Comparison of ENCODE assay signal across 8 mouse cellular contexts in the genomic region with DNA sequence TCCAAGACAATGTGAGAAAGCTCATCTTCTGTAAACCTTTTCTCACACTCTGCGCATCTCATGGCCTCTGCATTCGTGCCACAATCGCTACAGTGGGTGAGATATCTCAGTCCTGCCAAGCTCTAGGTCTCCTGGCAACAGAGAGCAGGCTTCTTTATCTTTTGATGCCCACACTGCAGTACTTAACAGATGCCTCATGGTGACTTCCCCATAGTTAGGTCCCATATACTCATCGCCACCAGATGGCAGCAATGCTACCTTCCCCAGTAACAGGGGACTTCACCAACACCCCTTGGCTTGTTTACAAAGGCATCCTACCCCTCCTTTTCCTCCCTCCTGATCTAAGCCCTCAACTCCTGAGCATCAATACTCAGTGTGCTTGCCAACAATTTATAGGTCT.
DNase-seq lines count a peak whose midpoint lies in the region; ATAC-seq and TF ChIP-seq lines count a peak whose summit lies in the region.

No protein-coding gene starts in this region.

- no peak overlapping the region for H3K27ac ChIP-seq in forebrain, embryonic 14.5 days (ENCODE audit: low read depth, low read length)
- no peak overlapping the region for H3K27ac ChIP-seq in hindbrain, postnatal 0 days

- H3K36me3 ChIP-seq in forebrain, embryonic 14.5 days (ENCODE audit: control insufficient read depth, insufficient read depth, low read length) = no peaks in the 10 kb centered on the region
- no peaks in the 10 kb centered on the region for H3K36me3 ChIP-seq in hindbrain, postnatal 0 days (ENCODE audit: insufficient read depth, low read length)

- ATAC-seq in forebrain, embryonic 14.5 days = peak; percentile 86
- peak; percentile 84 for ATAC-seq in hindbrain, postnatal 0 days

- TF ChIP-seq CTCF in hindbrain, postnatal 0 days (IDR thresholded peaks at IDR 0.05; ENCODE audit: low read depth) = peak; percentile 77

- peak; percentile 11 for DNase-seq in gastrocnemius, adult 18-20 months (ENCODE audit: low spot score)
- DNase-seq in gastrocnemius, postnatal 25 days = no peak
- peak; percentile 63 to 72 for DNase-seq in adrenal gland, postnatal 36 days
- peak; percentile 74 for DNase-seq in forebrain, embryonic 14.5 days (ENCODE audit: low spot score)
- DNase-seq in hindbrain, postnatal 0 days (ENCODE audit: low spot score) = peak; percentile 65
- DNase-seq in layer of hippocampus, postnatal 36 days = peak; percentile 23 to 36
- DNase-seq in lung, postnatal 4 days = peak; percentile 24 to 57
- peak; percentile 15 to 63 for DNase-seq in spleen, postnatal 4 days (ENCODE audit: low spot score in 2 of 2)

- H3K27me3 ChIP-seq in forebrain, embryonic 14.5 days (replicated peaks; ENCODE audit: control insufficient read depth, insufficient read depth, low read length) = no peaks in the 10 kb centered on the region
- H3K27me3 ChIP-seq in hindbrain, postnatal 0 days (ENCODE audit: insufficient read depth, low read length) = no peaks in the 10 kb centered on the region

- no peak overlapping the region for H3K4me3 ChIP-seq in forebrain, embryonic 14.5 days (ENCODE audit: low read depth, low read length)
- H3K4me3 ChIP-seq in hindbrain, postnatal 0 days (ENCODE audit: low read length) = no peak overlapping the region

- no peaks in the 10 kb centered on the region for H3K9me3 ChIP-seq in forebrain, embryonic 14.5 days (replicated peaks; ENCODE audit: control insufficient read depth, low read length)
- no peaks in the 10 kb centered on the region for H3K9me3 ChIP-seq in hindbrain, postnatal 0 days (ENCODE audit: low read length)

- 13% methylated on average over 4 of the region's 4 CpGs for WGBS in forebrain, embryonic 14.5 days
- 13% methylated on average over 4 of the region's 4 CpGs for WGBS in hindbrain, postnatal 0 days

- H3K4me1 ChIP-seq in forebrain, embryonic 14.5 days (ENCODE audit: control insufficient read depth, insufficient read depth, low read length) = no peaks in the 10 kb centered on the region
- no peaks in the 10 kb centered on the region for H3K4me1 ChIP-seq in hindbrain, postnatal 0 days (ENCODE audit: insufficient read depth, low read length)

- no peak overlapping the region for H3K4me2 ChIP-seq in forebrain, embryonic 14.5 days (ENCODE audit: low read length)
- no peak overlapping the region for H3K4me2 ChIP-seq in hindbrain, postnatal 0 days (ENCODE audit: low read depth, low read length)

- H3K9ac ChIP-seq in forebrain, embryonic 14.5 days (ENCODE audit: low read length) = no peak overlapping the region
- H3K9ac ChIP-seq in hindbrain, postnatal 0 days (replicated peaks; ENCODE audit: low read length) = no peak overlapping the region
